Mouse (Mus musculus) adrenal gland, postnatal 4 days (tissue): ENCODE results near the gene Mroh9. TPM values are rescaled to one million over a fixed set of nuclear protein-coding genes. Genes with fewer than 3 reads are reported as not detected.

Experiments used
- DNase-seq, 2 experiments: peaks; one replicate each; pipeline ENCODE4 v3.0.0; 2021 to 2022; ENCODE audit warnings: low spot score in 2 of 2, mixed read lengths in 2 of 2
- total RNA-seq, 2 experiments: library from RNA; stranded (reverse); gene quantifications; 2 replicates each; pipeline ENCODE4 v1.2.3; 2021

Mroh9 gene
- total RNA-seq, 2 experiments from 2014 or later = not detected

DNA sequence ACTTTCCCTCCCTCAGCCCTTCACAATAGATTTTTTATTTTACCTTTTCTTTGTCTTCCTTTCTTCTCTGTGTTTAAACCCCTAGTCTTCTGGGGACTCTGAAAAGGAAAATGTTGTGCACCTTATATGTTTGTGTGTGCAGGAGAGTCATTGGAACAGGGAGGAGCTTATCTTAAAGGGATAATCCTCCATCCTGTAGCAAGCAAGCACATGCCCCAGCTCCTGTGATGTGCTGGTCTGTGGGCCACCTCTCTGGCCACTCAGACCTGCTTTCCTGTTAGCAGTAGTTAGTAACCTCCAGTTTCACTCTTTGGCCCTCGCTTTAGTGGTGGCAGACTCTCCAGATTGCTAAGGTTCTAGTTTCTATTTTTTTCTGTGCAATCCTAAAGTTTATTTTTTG lies 101.0 kb downstream of the Mroh9 start, which contains the start of gene Fmo3:
TSS of gene Fmo3 (minus strand) at position 101 of the 400 bp plus-strand sequence.
- no peak for DNase-seq

Other genes with a start within 250 kb of the Mroh9 start
- 100 to 1,000 TPM; 106 to 126 TPM for gene Fmo1, start 219.1 kb downstream of the Mroh9 start, total RNA-seq
- 10 to 100 TPM; 26.0 to 37.4 TPM for gene Fmo2, start 186.9 kb downstream of the Mroh9 start, total RNA-seq
- not detected for gene Fmo6, start 148.2 kb downstream of the Mroh9 start, total RNA-seq
- gene Fmo3, start 101.1 kb downstream of the Mroh9 start, total RNA-seq = 1 to 10 TPM in 1 of 2 experiments, not detected in 1; 1.2 TPM
- gene Prrx1, start 228.0 kb upstream of the Mroh9 start, total RNA-seq = 10 to 100 TPM; 24.4 to 31.1 TPM